Mouse (Mus musculus) hindbrain, postnatal 0 days (tissue): Measurements from ENCODE around the gene Rilp. TPM values are rescaled to one million over a fixed set of nuclear protein-coding genes. Genes with fewer than 3 reads are reported as not detected.
"Not testable (repeated sequence)": the region's sequence is repeated elsewhere in the genome, so short reads cannot be mapped to it uniquely, and the experiment has no call there.

Experiments
- ATAC-seq: fragments of 200-750 bp; cut with Nextera tagmentation; 2 replicates; pipeline ENCODE4 v1.8.0; 2017; ENCODE audit warnings: mild to moderate bottlenecking, moderate TSS enrichment, moderate library complexity
- DNase-seq: peaks from one replicate; pipeline ENCODE4 v3.0.0-alpha.2; 2015; ENCODE audit warnings: low spot score
- H3K27ac ChIP-seq: fragments of 300-500 bp; sonication (generic); 2 replicates; pipeline ENCODE4 v1.5.1; 2014; ENCODE audit warnings: mild to moderate bottlenecking
- H3K27me3 ChIP-seq: fragments of 300-500 bp; sonication (generic); 2 replicates; pipeline ENCODE4 v1.6.1; 2014; ENCODE audit warnings: low read length, mixed read lengths; ENCODE audit not compliant: insufficient read depth
- H3K36me3 ChIP-seq: fragments of 300-500 bp; sonication (generic); 2 replicates; pipeline ENCODE4 v1.6.1; 2014; ENCODE audit warnings: low read length, mixed read lengths; ENCODE audit not compliant: insufficient read depth
- H3K4me1 ChIP-seq: fragments of 300-500 bp; sonication (generic); 2 replicates; pipeline ENCODE4 v1.6.1; 2014; ENCODE audit warnings: antibody characterized with exemption, low read length, mixed read lengths; ENCODE audit not compliant: insufficient read depth
- H3K4me2 ChIP-seq: fragments of 300-500 bp; sonication (generic); 2 replicates; pipeline ENCODE4 v1.6.1; 2014; ENCODE audit warnings: low read depth, mild to moderate bottlenecking, low read length, moderate library complexity, mixed read lengths
- H3K4me3 ChIP-seq: fragments of 300-500 bp; sonication (generic); 2 replicates; pipeline ENCODE4 v1.5.1; 2014; ENCODE audit warnings: low read length
- H3K9ac ChIP-seq: fragments of 300-500 bp; sonication (generic); replicated peaks from 2 replicates; pipeline ENCODE4 v1.6.1; 2014; ENCODE audit warnings: mild to moderate bottlenecking, low read length, moderate library complexity, mixed read lengths
- H3K9me3 ChIP-seq: fragments of 300-500 bp; sonication (generic); 2 replicates; pipeline ENCODE4 v1.6.1; 2016; ENCODE audit warnings: low read length, mixed read lengths
- CTCF ChIP-seq: IDR thresholded peaks from 2 replicates; pipeline ENCODE4 v1.5.1; 2016; ENCODE audit warnings: antibody characterized with exemption, control low read depth, low read depth
- WGBS: fragments of 180-500 bp; shearing (Covaris S2); extraction: QIAGEN DNeasy Blood & Tissue Kit; methylation state at CpG from one replicate; pipeline ENCODE4 v1.1.7; 2014; 5-methylcytosine and 5-hydroxymethylcytosine counted together
- polyA plus RNA-seq: library from polyadenylated mRNA; unstranded; fragments of >200 nt; fragmentation: Nextera tagmentation; extraction: Ambion mirVana; gene quantifications from 2 replicates; pipeline ENCODE4 v1.2.1, GENCODE M21; 2015
- total RNA-seq: library from RNA; depleted of rRNA; stranded (reverse); fragments of >200 nt; gene quantifications from 2 replicates; pipeline ENCODE4 v1.2.3, GENCODE M21; 2014

Rilp gene
- total and polyA plus RNA-seq, 2 experiments from 2014 or later, result 3.9 to 7.6 TPM

DNA sequence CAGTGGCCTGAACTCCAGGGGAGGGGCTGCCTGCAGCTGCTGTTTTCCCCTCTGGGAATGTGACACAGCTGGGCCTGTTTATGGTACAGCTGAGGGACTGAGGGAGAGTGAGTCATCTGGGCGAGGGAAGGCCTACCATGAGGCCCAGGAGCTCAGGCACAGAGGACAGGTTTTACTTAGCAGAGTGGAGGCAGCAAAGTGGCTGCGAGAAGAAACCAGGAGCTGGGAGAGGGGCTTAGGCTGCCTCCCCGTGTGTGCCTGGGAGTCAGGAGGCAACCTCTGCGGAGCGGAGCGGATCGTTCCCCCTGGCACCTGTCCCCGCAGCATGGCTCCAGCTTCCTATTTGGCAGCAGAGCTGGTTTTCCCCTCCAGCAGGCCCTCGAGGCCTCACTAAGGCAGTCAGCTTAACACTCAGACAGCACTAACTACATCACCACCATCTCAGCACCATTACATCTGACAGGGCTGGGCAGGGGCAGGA lies 42.1 kb downstream of the Rilp start:
- ATAC-seq, result peak; percentile 16; the same call in 1 of the 2 replicates
- 25% methylated on average over 9 of the region's 9 CpGs for WGBS
- Histone ChIP-seq H3K36me3 (no peaks in the 10 kb centered on the region; the same call in 1 of the 2 replicates), H3K4me3 (no peak overlapping the region), H3K9me3 (no peaks in the 10 kb centered on the region), H3K4me1 (no peaks in the 10 kb centered on the region; the same call in none of the 2 replicates), H3K27me3 (no peaks in the 10 kb centered on the region), H3K4me2 (no peak overlapping the region), H3K27ac (peak overlapping the region; percentile 26; the same call in 1 of the 2 replicates), H3K9ac (peak overlapping the region; percentile 28)
- DNase-seq, result peak; percentile 49
- TF ChIP-seq CTCF, result no peak

DNA sequence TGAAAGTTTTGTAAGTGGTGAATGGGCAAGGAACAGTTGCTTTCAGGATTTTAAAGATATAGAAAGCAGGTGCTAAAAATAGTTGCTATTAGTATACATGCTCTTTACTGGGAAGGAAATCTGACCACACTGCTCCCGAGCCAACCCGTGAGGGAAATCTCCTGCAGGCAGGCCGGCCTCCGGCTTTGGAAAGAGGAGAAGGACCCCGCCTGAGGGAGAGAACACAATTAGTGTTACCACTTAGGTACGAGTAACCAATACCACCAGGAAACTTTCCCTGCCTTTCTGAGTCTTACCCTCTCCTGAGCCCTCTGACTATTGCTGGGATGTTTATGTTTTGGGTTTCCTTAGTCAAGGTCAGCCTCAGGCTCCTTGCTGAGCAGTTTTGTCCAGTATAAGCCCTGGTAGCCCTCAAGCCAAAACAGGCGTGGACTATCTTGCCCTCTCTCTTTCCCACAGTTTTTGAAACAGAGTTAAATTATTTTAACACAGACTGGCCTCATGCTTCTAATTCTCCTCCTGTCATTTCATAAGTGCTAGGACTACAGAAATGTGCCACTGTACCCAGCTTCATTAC lies 43.1 kb downstream of the Rilp start:
- Histone ChIP-seq H3K9me3 (no peaks in the 10 kb centered on the region), H3K36me3 (no peaks in the 10 kb centered on the region; the same call in 1 of the 2 replicates), H3K27me3 (no peaks in the 10 kb centered on the region), H3K4me2 (no peak overlapping the region), H3K4me1 (no peaks in the 10 kb centered on the region; the same call in none of the 2 replicates), H3K27ac (no peak overlapping the region), H3K9ac (no peak overlapping the region), H3K4me3 (no peak overlapping the region)
- DNase-seq (no peak), ATAC-seq (no peak)
- no peak for TF ChIP-seq CTCF
- 62% methylated on average over 7 of the region's 7 CpGs for WGBS

- H3K9me3 ChIP-seq, H3K27me3 ChIP-seq, H3K4me3 ChIP-seq, H3K4me2 ChIP-seq, ATAC-seq, H3K4me1 ChIP-seq, H3K27ac ChIP-seq, H3K36me3 ChIP-seq, H3K9ac ChIP-seq, DNase-seq: not testable (repeated sequence)
- WGBS, result 90% methylated on average over 6 of the region's 6 CpGs
Observed at GRCm38 (mm10) chr11:75556006-75556405, 46.1 kb downstream of the Rilp start.

GRCm38 (mm10) chr11:75557142-75557541 lies 47.2 kb downstream of the Rilp start:
- 79% methylated on average over 6 of the region's 6 CpGs for WGBS
- Histone ChIP-seq H3K36me3 (no peaks in the 10 kb centered on the region; the same call in 1 of the 2 replicates), H3K9ac (no peak overlapping the region), H3K4me3 (no peak overlapping the region), H3K9me3 (no peaks in the 10 kb centered on the region), H3K27ac (no peak overlapping the region), H3K4me2 (no peak overlapping the region), H3K4me1 (no peaks in the 10 kb centered on the region; the same call in 1 of the 2 replicates), H3K27me3 (no peaks in the 10 kb centered on the region)
- TF ChIP-seq CTCF, result no peak
- ATAC-seq (no peak), DNase-seq (no peak)

- 77% methylated on average over 1 of the region's 1 CpGs for WGBS
- Histone ChIP-seq H3K27me3 (no peaks in the 10 kb centered on the region), H3K4me2 (no peak overlapping the region), H3K9ac (no peak overlapping the region), H3K36me3 (peaks cover 7% of the 10 kb centered on the region; the same call in 1 of the 2 replicates), H3K27ac (no peak overlapping the region), H3K4me3 (no peak overlapping the region), H3K9me3 (no peaks in the 10 kb centered on the region), H3K4me1 (no peaks in the 10 kb centered on the region)
- no peak for DNase-seq
- peak; percentile 51 for TF ChIP-seq CTCF
- no peak for ATAC-seq
Observed at GRCm38 (mm10) chr11:75558101-75558500, 48.2 kb downstream of the Rilp start.

DNA sequence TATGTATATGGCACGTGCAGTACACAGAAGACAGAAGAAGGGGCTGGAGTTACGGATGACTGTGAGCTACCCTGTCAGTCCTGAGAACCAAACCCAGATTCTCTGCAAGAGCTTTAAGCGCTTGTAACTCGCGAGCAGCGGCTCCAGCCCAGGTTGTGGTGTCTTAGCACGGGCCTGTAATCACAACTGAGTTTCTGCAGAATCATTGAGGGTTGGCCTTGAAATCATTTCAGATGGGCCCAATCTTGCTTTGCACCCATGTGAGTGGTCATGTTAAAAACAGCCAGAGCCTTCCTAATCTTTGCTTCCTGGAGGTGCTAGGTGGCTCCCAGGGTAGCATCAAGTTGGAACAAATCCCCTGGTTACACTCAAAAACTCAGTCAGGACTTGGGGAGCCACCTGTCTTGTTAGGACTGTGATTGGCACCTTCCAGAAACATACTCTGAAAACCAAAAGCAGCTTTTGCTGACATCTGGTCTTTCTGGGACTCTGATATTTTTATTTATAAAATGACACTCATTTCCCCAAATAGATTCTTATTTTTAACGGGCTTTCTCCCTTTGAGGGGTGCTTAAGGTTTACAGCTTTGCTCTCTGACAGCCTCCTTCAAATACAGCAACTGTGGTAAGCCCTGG lies 50.1 kb downstream of the Rilp start:
- Histone ChIP-seq H3K4me2 (no peak overlapping the region), H3K4me1 (no peaks in the 10 kb centered on the region), H3K9ac (no peak overlapping the region), H3K27ac (no peak overlapping the region), H3K27me3 (no peaks in the 10 kb centered on the region), H3K4me3 (no peak overlapping the region), H3K9me3 (no peaks in the 10 kb centered on the region), H3K36me3 (peaks cover 17% of the 10 kb centered on the region; the same call in 1 of the 2 replicates)
- TF ChIP-seq CTCF, result no peak
- ATAC-seq (no peak), DNase-seq (no peak)
- WGBS, result 88% methylated on average over 8 of the region's 8 CpGs
